In the genomic region with DNA sequence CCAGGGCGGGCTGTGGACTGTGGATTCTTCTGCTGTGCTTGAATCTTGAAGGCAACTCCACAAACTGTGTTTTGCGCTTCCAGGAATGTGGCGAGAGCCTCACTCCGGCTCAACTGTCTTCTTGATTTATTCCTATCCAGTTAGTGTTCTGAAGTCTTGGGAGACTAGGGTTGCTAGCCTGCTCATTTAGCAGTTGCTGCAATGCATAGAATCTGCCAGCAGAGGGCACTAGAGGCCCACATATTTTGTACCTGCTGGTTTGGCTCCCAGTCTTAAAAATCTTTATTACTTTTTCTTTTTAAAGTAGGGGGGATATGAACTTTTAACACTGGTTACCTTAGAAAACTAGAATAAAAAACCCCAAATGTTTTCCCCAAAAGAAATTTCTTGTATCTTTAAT, we compare ENCODE assay signal across 8 mouse cellular contexts.
DNase-seq lines count a peak whose midpoint lies in the region; ATAC-seq and TF ChIP-seq lines count a peak whose summit lies in the region.

No protein-coding gene starts in this region.

- no peak overlapping the region for H3K4me3 ChIP-seq in forebrain, embryonic 13.5 days
- no peak overlapping the region for H3K4me3 ChIP-seq in midbrain, postnatal 0 days (ENCODE audit: low read depth, low read length)

- peak; percentile 38 for ATAC-seq in forebrain, embryonic 13.5 days
- ATAC-seq in midbrain, postnatal 0 days (ENCODE audit: low FRiP score): 0 out of 2 replicates have a peak, but pooled peaks have one; percentile 32

- WGBS in forebrain, embryonic 13.5 days: 36% methylated on average over 4 of the region's 4 CpGs
- 36% methylated on average over 4 of the region's 4 CpGs for WGBS in midbrain, postnatal 0 days

- DNase-seq in gastrocnemius, adult 18-20 months (ENCODE audit: low spot score): peak; percentile 58
- no peak for DNase-seq in gastrocnemius, postnatal 25 days
- peak; percentile 85 for DNase-seq in brain, embryonic 14.5 days (ENCODE audit: low read depth)
- DNase-seq in hindlimb bud, embryonic 11.5 days (ENCODE audit: extremely low spot score, low read depth, low spot score): peak; percentile 58
- DNase-seq in left cerebral cortex, adult 18-20 months (ENCODE audit: low spot score in 2 of 2): peak; percentile 83 to 84
- peak; percentile 86 for DNase-seq in midbrain, postnatal 0 days (ENCODE audit: low spot score)
- peak; percentile 17 to 20 for DNase-seq in spleen, postnatal 36 days (ENCODE audit: low spot score in 2 of 2)

- H3K9me3 ChIP-seq in forebrain, embryonic 13.5 days (replicated peaks): no peaks in the 10 kb centered on the region
- H3K9me3 ChIP-seq in midbrain, postnatal 0 days (ENCODE audit: low read length): no peaks in the 10 kb centered on the region

- H3K27ac ChIP-seq in forebrain, embryonic 13.5 days: no peak overlapping the region
- no peak overlapping the region for H3K27ac ChIP-seq in midbrain, postnatal 0 days (ENCODE audit: low read depth, low read length)

- no peak overlapping the region for H3K4me2 ChIP-seq in forebrain, embryonic 13.5 days
- H3K4me2 ChIP-seq in midbrain, postnatal 0 days (ENCODE audit: low read depth, low read length, poor library complexity, severe bottlenecking): no peak overlapping the region

- H3K9ac ChIP-seq in forebrain, embryonic 13.5 days: no peak overlapping the region
- no peak overlapping the region for H3K9ac ChIP-seq in midbrain, postnatal 0 days (replicated peaks; ENCODE audit: low read length, poor library complexity, severe bottlenecking)

- TF ChIP-seq POLR2A in brain, embryonic 14.5 days (IDR thresholded peaks at IDR 0.05; ENCODE audit: borderline replicate concordance, extremely low read depth, insufficient read depth, insufficient read length, poor library complexity, severe bottlenecking): no peak

- peaks cover 4% of the 10 kb centered on the region; the same call in 1 of the 2 replicates for H3K4me1 ChIP-seq in forebrain, embryonic 13.5 days
- no peaks in the 10 kb centered on the region for H3K4me1 ChIP-seq in midbrain, postnatal 0 days (ENCODE audit: insufficient read depth, low read length)

- no peaks in the 10 kb centered on the region for H3K36me3 ChIP-seq in forebrain, embryonic 13.5 days (ENCODE audit: poor library complexity, severe bottlenecking)
- H3K36me3 ChIP-seq in midbrain, postnatal 0 days (ENCODE audit: insufficient read depth, low read length): no peaks in the 10 kb centered on the region

- H3K27me3 ChIP-seq in forebrain, embryonic 13.5 days: no peaks in the 10 kb centered on the region
- no peaks in the 10 kb centered on the region for H3K27me3 ChIP-seq in midbrain, postnatal 0 days (ENCODE audit: insufficient read depth, low read length)

- TF ChIP-seq CTCF in brain, embryonic 14.5 days (IDR thresholded peaks at IDR 0.05; ENCODE audit: borderline replicate concordance, extremely low read depth, insufficient read depth, insufficient read length): peak; percentile 86; the same call in 1 of the 2 replicates
- peak; percentile 91 for TF ChIP-seq CTCF in midbrain, postnatal 0 days (IDR thresholded peaks at IDR 0.05)
